Mouse (Mus musculus) liver, adult 2 months (tissue): ENCODE measurements around the gene Scyl2.

Source experiments
- CTCF ChIP-seq: fragments of 200-500 bp; IDR thresholded peaks from 2 replicates; pipeline ENCODE4 v1.5.1; 2011; ENCODE audit warnings: low read depth, low read length, control low read depth
- POLR2A ChIP-seq: fragments of 200-500 bp; IDR thresholded peaks from 2 replicates; pipeline ENCODE4 v1.6.1; 2011; ENCODE audit warnings: low read length, control low read depth; ENCODE audit not compliant: insufficient read depth; ENCODE audit errors: extremely low read depth

GRCm38 (mm10) chr10:89708720-89709119 lies 22.6 kb upstream of the Scyl2 start:
- no peak for TF ChIP-seq CTCF
- no peak for TF ChIP-seq POLR2A
